Mouse (Mus musculus) brain, adult 2 months (tissue): Measurements from ENCODE around the gene Dop1b.

ENCODE experiments used
- DNase-seq: peaks from one replicate; pipeline ENCODE4 v3.0.0; 2011; ENCODE audit warnings: low read depth, low spot score

The Dop1b gene

DNA sequence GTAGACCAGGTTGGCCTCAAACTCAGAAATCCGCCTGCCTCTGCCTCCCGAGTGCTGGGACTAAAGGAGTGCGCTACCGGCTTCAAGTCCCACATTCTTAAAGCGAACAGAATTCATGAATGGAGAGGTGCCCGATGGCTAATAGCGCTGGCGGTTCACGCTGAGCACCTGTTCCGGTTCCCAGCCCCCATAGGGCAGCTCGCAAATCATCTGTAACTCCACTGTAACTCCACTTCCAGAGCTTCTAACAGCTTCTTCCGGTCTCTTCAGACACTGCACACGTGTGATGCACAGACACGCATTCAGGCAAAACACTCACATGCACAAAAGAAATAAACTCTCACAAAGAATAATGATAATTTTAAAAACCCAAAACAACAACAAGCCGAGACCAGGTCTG lies 117.8 kb downstream of the Dop1b start:
- no peak for DNase-seq

DNA sequence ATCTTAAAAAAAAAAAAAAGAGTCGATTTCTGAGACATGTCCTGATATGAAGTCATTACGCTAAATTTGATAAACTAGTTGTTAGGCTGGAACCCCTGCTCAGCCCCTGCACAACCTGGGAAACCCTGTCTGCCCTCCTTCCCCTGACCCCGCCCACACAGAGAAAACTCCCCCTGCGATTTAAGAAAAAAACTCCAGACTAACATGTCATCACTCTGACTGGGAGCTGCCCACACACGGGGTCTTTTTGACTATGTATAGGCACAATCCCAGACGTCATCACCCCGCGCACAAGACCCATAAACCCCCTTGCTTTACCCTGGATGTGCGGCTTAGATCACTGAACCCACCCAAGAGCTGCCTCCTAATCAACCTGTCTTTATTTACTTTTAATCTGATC lies 118.4 kb downstream of the Dop1b start:
- no peak for DNase-seq

DNA sequence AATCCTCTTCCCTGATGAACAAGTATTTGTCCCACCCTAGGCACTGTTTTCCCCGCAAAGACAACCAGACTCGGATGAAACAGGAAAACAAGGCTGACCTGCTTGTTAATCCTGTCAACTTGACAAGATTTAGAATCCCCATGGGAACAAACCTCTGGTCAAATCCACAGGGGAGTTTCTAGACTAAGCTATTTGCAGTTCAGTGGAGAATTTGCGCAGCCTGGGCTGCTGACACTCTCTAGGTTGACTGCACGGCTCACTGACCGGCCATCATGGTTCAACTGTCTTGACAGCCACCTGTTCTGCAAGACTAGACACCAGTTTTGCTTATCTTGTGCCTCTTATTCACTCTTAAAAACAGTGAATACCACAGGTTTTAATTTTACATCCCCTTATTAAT lies 119.2 kb downstream of the Dop1b start:
- no peak for DNase-seq

DNA sequence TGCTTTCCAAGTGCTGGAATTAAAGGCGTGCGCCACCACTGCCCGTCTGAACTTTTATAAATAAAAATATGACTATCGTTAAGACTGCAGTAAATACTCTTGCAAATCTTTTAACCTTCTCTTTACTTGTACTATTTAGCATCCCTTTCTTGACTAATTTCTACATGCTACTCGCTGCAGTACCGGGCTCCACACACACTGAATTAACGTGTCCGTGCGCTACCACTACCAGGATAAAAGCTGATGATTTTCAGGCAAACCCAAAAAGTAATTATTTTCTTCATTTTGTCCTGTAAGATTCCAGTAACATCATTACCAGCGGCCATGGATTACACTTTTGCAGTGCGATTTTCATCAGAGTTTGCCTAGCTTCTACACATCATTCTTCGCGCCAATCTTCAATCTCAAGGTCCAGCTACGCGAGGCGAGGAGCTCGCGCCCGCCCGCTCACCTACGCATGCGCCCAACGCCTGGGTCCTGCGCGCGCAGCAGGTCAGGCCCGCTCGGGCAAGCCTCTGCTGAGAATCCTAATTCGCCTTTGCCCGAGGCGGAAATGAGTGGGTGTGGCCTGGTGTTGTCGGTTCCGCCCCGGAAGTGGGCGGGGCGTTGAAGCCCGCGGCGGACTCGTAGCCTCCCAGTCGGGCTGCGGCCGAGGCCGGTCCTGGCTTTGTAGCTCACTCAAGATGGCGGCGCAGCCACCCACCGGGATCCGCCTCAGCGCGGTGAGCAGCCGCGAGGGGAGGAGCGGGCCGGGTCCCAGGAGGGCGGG lies 120.1 kb downstream of the Dop1b start, which contains the start of gene Morc3:
Gene Morc3, plus strand, starts transcription at position 495 of the 769 bp plus-strand sequence.
- DNase-seq: peak; percentile 100

DNA sequence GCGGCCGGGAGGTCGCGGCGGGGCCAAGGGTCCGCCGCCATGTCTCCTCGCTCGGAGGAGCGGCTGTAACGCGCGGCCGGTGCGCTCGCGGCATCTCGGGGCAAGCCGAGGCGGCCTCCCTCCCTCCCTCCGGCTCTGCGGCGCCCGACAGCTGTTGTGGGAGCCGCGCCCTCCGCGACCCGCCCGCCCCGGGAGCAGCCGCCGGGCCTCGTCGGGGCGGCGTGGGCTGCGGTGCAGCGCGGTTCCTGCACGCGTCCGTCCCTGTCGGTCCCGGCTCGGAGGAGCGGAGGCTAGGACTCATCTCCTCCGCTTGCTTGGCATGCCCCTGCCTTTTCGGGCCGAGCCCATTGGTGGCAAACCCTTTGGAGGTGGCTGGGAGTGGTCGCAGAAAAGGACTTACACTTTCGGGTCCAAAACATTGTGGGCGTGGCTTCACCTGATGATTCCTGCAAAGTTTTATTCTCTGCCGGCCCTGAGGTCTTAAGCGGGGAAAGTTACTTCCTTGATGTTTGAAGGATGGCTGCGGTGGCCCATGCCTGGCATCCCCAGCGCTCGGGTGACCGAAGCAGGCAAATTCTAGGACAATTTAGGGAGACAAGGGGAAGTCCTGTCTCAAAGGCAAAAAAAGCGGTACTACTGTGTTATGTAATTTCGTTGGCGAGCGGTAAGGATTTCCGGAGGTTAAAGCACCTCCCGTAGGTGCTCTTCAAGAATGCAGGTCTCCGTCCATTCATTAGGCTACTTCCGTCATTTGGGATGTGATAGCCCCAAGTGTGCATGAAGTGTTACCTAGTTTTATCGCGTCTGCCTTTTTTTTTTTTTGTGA lies 121.0 kb downstream of the Dop1b start:
- DNase-seq: peak; percentile 48

DNA sequence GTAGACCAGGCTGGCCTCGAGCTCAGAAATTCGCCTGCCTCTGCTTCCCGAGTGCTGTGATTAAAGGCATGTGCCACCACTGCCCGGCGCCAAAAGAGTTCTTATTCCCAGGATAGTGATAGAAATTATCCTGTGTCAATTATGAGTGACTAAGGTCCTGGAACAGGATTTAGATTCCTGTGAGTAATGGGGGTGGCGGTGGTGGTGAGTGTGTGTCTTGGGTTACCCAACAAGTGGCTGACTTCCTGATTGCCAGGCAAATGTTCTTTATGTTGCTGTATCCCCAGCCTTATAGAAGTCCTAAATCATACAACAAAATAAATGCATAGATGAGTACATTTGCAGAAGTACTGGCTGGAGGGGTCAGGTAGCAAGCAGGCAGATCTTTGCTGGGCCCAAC lies 121.8 kb downstream of the Dop1b start:
- no peak for DNase-seq

DNA sequence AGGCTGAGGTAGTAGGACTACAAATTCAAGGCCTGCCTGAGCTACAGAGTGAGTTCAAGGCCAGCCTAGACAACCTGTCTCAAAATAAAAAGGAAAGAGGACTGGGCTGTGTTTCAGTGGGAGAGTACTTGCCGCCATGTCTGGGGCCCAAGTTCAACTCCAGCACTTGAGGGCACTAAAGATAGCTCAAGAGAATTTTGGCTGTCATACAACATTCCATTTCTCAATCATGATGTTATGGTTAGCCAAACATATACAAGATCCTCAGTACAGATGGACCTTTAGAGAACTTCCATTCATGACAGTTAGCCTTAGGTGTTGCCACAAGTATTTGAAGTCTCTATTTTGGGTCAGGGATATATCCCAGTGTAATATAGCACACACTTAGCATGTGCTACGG lies 122.4 kb downstream of the Dop1b start:
- DNase-seq: no peak

DNA sequence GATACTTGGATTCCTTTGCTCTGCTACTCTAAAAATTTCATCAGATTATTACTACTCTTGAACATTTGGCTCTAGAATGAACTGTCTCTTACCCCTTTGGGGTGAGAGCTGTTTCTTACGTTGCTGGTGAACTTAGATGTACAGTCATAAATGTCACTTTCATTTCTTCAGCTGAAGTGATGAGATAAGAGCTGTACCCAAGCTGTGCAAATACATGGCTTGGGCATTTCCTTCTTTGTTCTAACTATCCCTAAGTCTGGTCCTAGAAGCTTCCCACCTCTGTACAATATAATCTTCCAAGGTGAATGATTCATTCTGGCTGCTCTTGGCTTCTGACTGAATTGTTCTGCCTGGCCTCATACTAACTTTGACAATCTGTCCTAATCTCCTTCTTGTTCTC lies 127.3 kb downstream of the Dop1b start:
- no peak for DNase-seq

DNA sequence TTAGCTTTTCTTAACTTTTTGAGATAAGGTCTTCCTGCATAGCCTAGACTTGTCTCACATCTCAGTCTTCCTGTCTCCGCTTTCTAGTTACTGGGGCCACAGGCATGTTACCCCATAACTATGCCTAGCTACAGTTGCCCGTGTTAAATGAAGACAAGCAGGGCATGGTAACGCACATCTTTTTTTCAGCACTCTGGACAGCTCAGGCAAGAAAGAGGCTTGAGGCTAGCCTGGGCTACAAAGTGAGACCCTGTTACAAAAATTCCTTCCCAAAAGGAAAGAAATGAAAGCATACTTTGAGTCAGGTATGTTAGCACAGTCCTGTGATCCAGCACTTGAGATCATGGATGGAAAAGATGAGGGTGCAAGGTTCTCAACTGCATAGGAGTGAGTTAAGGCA lies 138.8 kb downstream of the Dop1b start:
- no peak for DNase-seq

DNA sequence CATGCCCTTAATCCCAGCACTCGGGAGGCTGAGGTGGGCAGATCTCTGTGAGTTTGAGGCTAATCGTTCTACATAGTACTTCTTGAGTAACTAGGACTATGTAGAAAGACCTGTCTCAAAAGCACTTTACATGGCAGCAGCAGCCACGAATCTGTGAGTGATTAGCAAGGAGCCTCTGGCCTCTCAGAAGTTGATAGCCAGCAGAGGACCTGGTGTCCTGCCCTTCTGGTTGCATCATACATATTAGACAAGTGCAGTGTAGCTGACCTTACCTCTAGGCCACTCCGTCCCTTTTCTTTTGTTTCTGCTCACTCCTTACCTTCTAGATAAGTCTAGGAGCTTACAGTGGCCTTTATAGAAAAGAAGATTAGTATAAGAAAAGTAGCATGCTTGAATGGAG lies 148.3 kb downstream of the Dop1b start:
- no peak for DNase-seq
